Mouse (Mus musculus) thymus, postnatal 4 days (tissue): ENCODE measurements around the gene Trim54.

Source experiments
- DNase-seq: peaks from one replicate; pipeline ENCODE4 v3.0.0; 2021

Gene Trim54

GRCm38 (mm10) chr5:31116354-31116753 is at the start of gene Trim54:
Gene Trim54, plus strand, starts transcription at chr5:31116712.
- no peak for DNase-seq

- no peak for DNase-seq
These were observed 46.7 kb upstream of the Trim54 start for GRCm38 (mm10) chr5:31069810-31070209.

GRCm38 (mm10) chr5:31071059-31071458 is 45.5 kb upstream of the Trim54 start:
- DNase-seq: no peak

GRCm38 (mm10) chr5:31071821-31072220 is 44.7 kb upstream of the Trim54 start:
- DNase-seq: no peak

GRCm38 (mm10) chr5:31073176-31073575 is 43.3 kb upstream of the Trim54 start:
- no peak for DNase-seq

- no peak for DNase-seq
These were observed 40.2 kb upstream of the Trim54 start for GRCm38 (mm10) chr5:31076346-31076745.

GRCm38 (mm10) chr5:31080059-31080794 is 36.3 kb upstream of the Trim54 start:
- DNase-seq: no peak

- no peak for DNase-seq
These were observed 35.7 kb upstream of the Trim54 start for GRCm38 (mm10) chr5:31080795-31081164.

GRCm38 (mm10) chr5:31081386-31081785 is 35.1 kb upstream of the Trim54 start:
- DNase-seq: peak; percentile 80

GRCm38 (mm10) chr5:31082355-31082754 is 34.2 kb upstream of the Trim54 start:
- DNase-seq: peak; percentile 90

- DNase-seq: no peak
These were observed 33.4 kb upstream of the Trim54 start for GRCm38 (mm10) chr5:31082935-31083625.

- no peak for DNase-seq
These were observed 32.6 kb upstream of the Trim54 start for GRCm38 (mm10) chr5:31083949-31084348.

GRCm38 (mm10) chr5:31086606-31087005 is 29.9 kb upstream of the Trim54 start:
- no peak for DNase-seq

- DNase-seq: no peak
These were observed 29.4 kb upstream of the Trim54 start for GRCm38 (mm10) chr5:31087131-31087530.

GRCm38 (mm10) chr5:31092231-31092975 is 24.1 kb upstream of the Trim54 start:
- DNase-seq: no peak

- peak; percentile 73 for DNase-seq
These were observed 23.1 kb upstream of the Trim54 start for GRCm38 (mm10) chr5:31093151-31094041.

- DNase-seq: peak; percentile 50
These were observed 22.3 kb upstream of the Trim54 start for GRCm38 (mm10) chr5:31094100-31094798.

- DNase-seq: peak; percentile 61
These were observed 21.5 kb upstream of the Trim54 start for GRCm38 (mm10) chr5:31094799-31095691.

- no peak for DNase-seq
These were observed 20.6 kb upstream of the Trim54 start for GRCm38 (mm10) chr5:31095711-31096480.

GRCm38 (mm10) chr5:31105814-31106335 is 10.6 kb upstream of the Trim54 start, which contains the start of gene Dnajc5g:
Gene Dnajc5g, plus strand, starts transcription at chr5:31106285.
- DNase-seq: no peak
